Mouse (Mus musculus) lung, postnatal 0 days (tissue): ENCODE results near the gene Frmd4a.

ENCODE experiments used
- CTCF ChIP-seq: IDR thresholded peaks from 2 replicates; pipeline ENCODE4 v1.5.1; 2016; ENCODE audit warnings: antibody characterized with exemption, mild to moderate bottlenecking
- EP300 ChIP-seq: IDR thresholded peaks from 2 replicates; pipeline ENCODE4 v1.6.1; 2016; ENCODE audit warnings: antibody characterized with exemption, mild to moderate bottlenecking, control low read depth

DNA sequence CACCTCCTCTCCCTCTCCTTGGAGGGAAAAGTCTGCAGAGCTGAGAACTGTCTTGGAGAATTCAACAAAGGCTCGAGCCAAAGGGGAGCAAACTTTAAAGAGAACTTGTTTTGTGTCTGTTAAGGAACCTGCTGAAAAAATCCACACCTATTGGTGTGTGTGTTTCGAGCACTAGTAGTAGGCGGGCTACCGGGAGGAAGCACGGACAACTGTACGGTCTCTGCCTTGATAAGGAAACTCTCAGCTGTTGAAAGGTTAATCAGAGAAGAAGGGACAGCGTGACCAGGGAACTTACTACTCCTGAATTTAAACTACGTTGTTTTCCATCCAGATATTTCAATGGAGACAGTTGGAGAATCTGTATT is 542.3 kb downstream of the Frmd4a start:
- TF ChIP-seq CTCF, result no peak
- peak; percentile 0; the same call in 1 of the 2 replicates for TF ChIP-seq EP300
